Mouse (Mus musculus): ENCODE data around the gene Pheta2. TPM values are rescaled to one million over a fixed set of nuclear protein-coding genes. Genes with fewer than 3 reads are reported as not detected.

Pheta2 gene
- 0.85 and 0.95 TPM in 2 replicates for total RNA-seq (2012; rRNA removed)

DNA sequence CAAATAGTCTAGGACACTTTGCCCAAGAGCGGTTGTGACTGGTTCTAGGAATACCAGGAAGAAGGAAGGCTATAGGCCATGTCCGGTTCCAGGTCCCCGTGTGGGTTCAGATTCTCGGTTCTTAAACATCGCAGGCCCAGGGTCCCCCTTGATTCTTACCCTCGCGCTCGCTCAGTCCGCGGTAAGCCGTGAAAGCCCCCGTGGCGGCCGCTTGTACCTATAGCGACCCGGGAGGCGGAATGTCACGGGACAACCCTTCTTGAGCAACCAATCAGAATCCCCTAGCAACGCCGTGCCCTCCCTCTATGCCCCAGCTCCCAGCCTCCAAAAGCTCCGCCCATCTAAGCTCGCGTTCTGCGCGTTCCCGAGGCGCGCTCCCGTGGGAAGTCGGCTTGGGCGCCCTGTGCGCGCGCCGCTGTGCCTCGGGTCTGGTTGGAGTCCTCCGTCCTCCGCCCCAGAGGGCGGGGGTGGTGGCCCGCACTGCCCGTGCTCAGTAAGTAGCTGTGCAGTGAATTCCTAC is at the start of gene Pheta2, which contains the start of the genes Naga and Smdt1:
Gene Pheta2, plus strand, starts transcription at position 350 of the 520 bp plus-strand sequence.
Gene Naga, minus strand, starts transcription at position 333 of the 520 bp plus-strand sequence.
Gene Smdt1, plus strand, starts transcription at position 367 of the 520 bp plus-strand sequence.
- no peak for TF ChIP-seq HCFC1 (IDR thresholded peaks at IDR 0.05; ENCODE audit: borderline replicate concordance, insufficient read depth, low read length)
- TF ChIP-seq ZNF384 (IDR thresholded peaks at IDR 0.05; ENCODE audit: low read depth, low read length), result no peak
- no peak for TF ChIP-seq MAFK (IDR thresholded peaks at IDR 0.05; ENCODE audit: insufficient read depth, low read depth, low read length)
- no peak for TF ChIP-seq CHD2 (IDR thresholded peaks at IDR 0.05; ENCODE audit: low read depth, low read length)
- H3K27ac ChIP-seq (ENCODE audit: insufficient read depth, low read depth, low read length, poor library complexity, severe bottlenecking), result no peak within 1 kb of the TSS
- in situ Hi-C loops (cut with MboI; ENCODE audit: low sequenced_read_pairs in 2 of 2, unreplicated experiment in 2 of 2), result no loop called here

DNA sequence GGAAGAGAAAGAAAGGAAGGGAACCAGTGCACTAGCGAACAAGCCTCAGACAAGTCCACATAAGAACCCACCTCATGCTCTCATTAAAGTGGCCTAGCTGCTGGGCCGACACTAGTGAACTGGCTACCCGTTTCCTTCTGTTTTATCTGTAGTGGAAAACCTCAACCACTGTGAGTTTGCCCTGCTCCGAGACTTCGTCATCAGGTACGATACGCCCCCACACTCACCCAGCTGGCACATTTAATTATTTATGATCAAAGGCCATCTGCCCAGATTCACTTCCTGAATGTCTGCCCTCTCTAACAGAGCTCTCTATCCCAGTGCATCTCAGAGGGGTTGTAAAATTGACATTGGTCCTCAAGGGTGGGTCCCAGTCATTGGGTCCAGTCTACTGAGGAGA is 48.5 kb upstream of the Pheta2 start:
- in situ Hi-C loops (cut with MboI; ENCODE audit: low sequenced_read_pairs in 2 of 2, unreplicated experiment in 2 of 2), result loop anchor here in 1 of 2 experiments (25.0 kb wide), 1 partner anchor 772 kb away; no protein-coding TSS in a partner anchor
- no peak overlapping the region for H3K4me3 ChIP-seq (ENCODE audit: insufficient read depth in 1 of 2, low read depth in 1 of 2, low read length in 2 of 2, poor library complexity in 1 of 2, severe bottlenecking in 1 of 2)
- no peaks in the 10 kb centered on the region for H3K9me3 ChIP-seq (ENCODE audit: control insufficient read depth, insufficient read depth, low read depth, low read length)
- peaks cover 2% of the 10 kb centered on the region; the same call in 1 of the 2 replicates for H3K36me3 ChIP-seq (ENCODE audit: control insufficient read depth, insufficient read depth, low read length, poor library complexity, severe bottlenecking)
- H3K4me1 ChIP-seq (ENCODE audit: control insufficient read depth in 2 of 2, insufficient read depth in 2 of 2, low read length in 2 of 2, poor library complexity in 1 of 2), result peaks cover 0 to 8% of the 10 kb centered on the region in 2 experiments; a peak in 2 of 4 replicates
- no peak overlapping the region for H3K27ac ChIP-seq (ENCODE audit: insufficient read depth, low read depth, low read length, poor library complexity, severe bottlenecking)
- DNase-seq (ENCODE audit: low read depth, low spot score), result no peak
- TF ChIP-seq ZNF384 (IDR thresholded peaks at IDR 0.05; ENCODE audit: low read depth, low read length), result no peak
- TF ChIP-seq CHD2 (IDR thresholded peaks at IDR 0.05; ENCODE audit: low read depth, low read length), result no peak
- no peak for TF ChIP-seq MAFK (IDR thresholded peaks at IDR 0.05; ENCODE audit: insufficient read depth, low read depth, low read length)
- TF ChIP-seq HCFC1 (IDR thresholded peaks at IDR 0.05; ENCODE audit: borderline replicate concordance, insufficient read depth, low read length), result no peak
- TF ChIP-seq ZC3H11A (IDR thresholded peaks at IDR 0.05; ENCODE audit: borderline replicate concordance, low read depth, low read length), result no peak
- H3K9ac ChIP-seq (ENCODE audit: insufficient read depth, low read depth, low read length, poor library complexity, severe bottlenecking), result no peak overlapping the region

More for the DNA sequence above, at the start of gene Pheta2, which contains the start of the genes Naga and Smdt1:
- H3K36me3 ChIP-seq (ENCODE audit: control insufficient read depth, insufficient read depth, low read length, poor library complexity, severe bottlenecking), result peaks cover 16% of the 10 kb centered on the region; the same call in 1 of the 2 replicates
- H3K9ac ChIP-seq (ENCODE audit: insufficient read depth, low read depth, low read length, poor library complexity, severe bottlenecking), result peak within 1 kb of the TSS; percentile 77
- H3K4me1 ChIP-seq (ENCODE audit: control insufficient read depth in 2 of 2, insufficient read depth in 2 of 2, low read length in 2 of 2, poor library complexity in 1 of 2), result peaks cover 10 to 12% of the 10 kb centered on the region in 2 experiments; a peak in 3 of 4 replicates
- peak; percentile 98 for DNase-seq (ENCODE audit: low read depth, low spot score)
- H3K9me3 ChIP-seq (ENCODE audit: control insufficient read depth, insufficient read depth, low read depth, low read length), result no peaks in the 10 kb centered on the region
- H3K4me3 ChIP-seq (ENCODE audit: insufficient read depth in 1 of 2, low read depth in 1 of 2, low read length in 2 of 2, poor library complexity in 1 of 2, severe bottlenecking in 1 of 2), result peak within 1 kb of the TSS; percentile 65 to 74

DNA sequence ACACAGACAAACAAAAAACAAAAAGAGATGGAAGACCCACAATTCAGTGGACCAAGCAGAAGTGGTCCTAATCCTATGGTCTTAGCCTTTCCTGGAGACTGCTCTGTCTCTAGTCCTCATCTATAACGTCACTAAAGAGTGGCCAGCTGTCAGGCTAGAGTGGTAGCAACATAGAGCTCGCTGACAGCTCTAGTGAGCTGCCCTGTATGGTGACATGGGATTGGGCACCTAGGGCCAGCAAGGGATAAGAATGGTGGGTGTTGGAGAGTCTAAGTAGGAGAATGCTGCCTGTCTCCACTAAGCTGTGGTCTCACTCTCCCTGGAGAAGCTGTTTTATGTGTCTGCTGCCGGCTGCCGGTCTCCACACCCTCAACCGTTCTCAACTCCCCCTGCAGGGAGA is 45.9 kb upstream of the Pheta2 start:
- peaks cover 2% of the 10 kb centered on the region; the same call in 1 of the 2 replicates for H3K36me3 ChIP-seq (ENCODE audit: control insufficient read depth, insufficient read depth, low read length, poor library complexity, severe bottlenecking)
- H3K4me3 ChIP-seq (ENCODE audit: insufficient read depth in 1 of 2, low read depth in 1 of 2, low read length in 2 of 2, poor library complexity in 1 of 2, severe bottlenecking in 1 of 2), result no peak overlapping the region
- in situ Hi-C loops (cut with MboI; ENCODE audit: low sequenced_read_pairs in 2 of 2, unreplicated experiment in 2 of 2), result loop anchor here in 1 of 2 experiments (25.0 kb wide), 1 partner anchor 769 kb away; no protein-coding TSS in a partner anchor
- peaks cover 0 to 8% of the 10 kb centered on the region in 2 experiments; a peak in 2 of 4 replicates for H3K4me1 ChIP-seq (ENCODE audit: control insufficient read depth in 2 of 2, insufficient read depth in 2 of 2, low read length in 2 of 2, poor library complexity in 1 of 2)
- H3K27ac ChIP-seq (ENCODE audit: insufficient read depth, low read depth, low read length, poor library complexity, severe bottlenecking), result no peak overlapping the region
- no peak overlapping the region for H3K9ac ChIP-seq (ENCODE audit: insufficient read depth, low read depth, low read length, poor library complexity, severe bottlenecking)
- H3K9me3 ChIP-seq (ENCODE audit: control insufficient read depth, insufficient read depth, low read depth, low read length), result no peaks in the 10 kb centered on the region
- TF ChIP-seq CHD2 (IDR thresholded peaks at IDR 0.05; ENCODE audit: low read depth, low read length), result no peak
- no peak for TF ChIP-seq HCFC1 (IDR thresholded peaks at IDR 0.05; ENCODE audit: borderline replicate concordance, insufficient read depth, low read length)
- TF ChIP-seq ZNF384 (IDR thresholded peaks at IDR 0.05; ENCODE audit: low read depth, low read length), result no peak
- TF ChIP-seq MAFK (IDR thresholded peaks at IDR 0.05; ENCODE audit: insufficient read depth, low read depth, low read length), result no peak
- no peak for TF ChIP-seq ZC3H11A (IDR thresholded peaks at IDR 0.05; ENCODE audit: borderline replicate concordance, low read depth, low read length)
- DNase-seq (ENCODE audit: low read depth, low spot score), result no peak

DNA sequence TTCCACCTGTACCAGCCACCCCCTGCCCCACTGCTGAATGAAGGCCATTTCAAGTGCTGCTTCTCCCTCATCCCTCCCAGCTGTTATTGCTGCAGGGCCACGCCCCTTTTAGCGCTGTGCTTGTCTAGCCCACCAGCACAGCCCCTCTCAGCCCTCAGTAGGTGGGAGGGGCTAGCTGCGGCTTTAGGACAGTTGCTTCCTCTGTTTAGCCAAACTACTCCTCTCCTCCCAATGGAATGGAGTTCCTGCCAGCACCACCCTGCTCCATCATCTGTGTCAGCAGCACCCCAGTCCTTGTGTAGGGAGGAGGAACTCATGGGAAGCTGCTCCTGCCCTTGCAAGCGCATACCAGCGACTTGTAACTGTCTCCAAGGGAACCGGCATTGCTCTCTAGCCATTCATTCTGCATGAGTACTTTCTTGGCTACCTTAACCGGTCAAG is 45.5 kb upstream of the Pheta2 start:
- no peak overlapping the region for H3K27ac ChIP-seq (ENCODE audit: insufficient read depth, low read depth, low read length, poor library complexity, severe bottlenecking)
- H3K4me3 ChIP-seq (ENCODE audit: insufficient read depth in 1 of 2, low read depth in 1 of 2, low read length in 2 of 2, poor library complexity in 1 of 2, severe bottlenecking in 1 of 2), result no peak overlapping the region
- peaks cover 0 to 8% of the 10 kb centered on the region in 2 experiments; a peak in 2 of 4 replicates for H3K4me1 ChIP-seq (ENCODE audit: control insufficient read depth in 2 of 2, insufficient read depth in 2 of 2, low read length in 2 of 2, poor library complexity in 1 of 2)
- TF ChIP-seq ZNF384 (IDR thresholded peaks at IDR 0.05; ENCODE audit: low read depth, low read length) (no peak), CHD2 (IDR thresholded peaks at IDR 0.05; ENCODE audit: low read depth, low read length) (no peak), MAFK (IDR thresholded peaks at IDR 0.05; ENCODE audit: insufficient read depth, low read depth, low read length) (no peak), HCFC1 (IDR thresholded peaks at IDR 0.05; ENCODE audit: borderline replicate concordance, insufficient read depth, low read length) (no peak), ZC3H11A (IDR thresholded peaks at IDR 0.05; ENCODE audit: borderline replicate concordance, low read depth, low read length) (no peak)
- H3K9me3 ChIP-seq (ENCODE audit: control insufficient read depth, insufficient read depth, low read depth, low read length), result no peaks in the 10 kb centered on the region
- no peak overlapping the region for H3K9ac ChIP-seq (ENCODE audit: insufficient read depth, low read depth, low read length, poor library complexity, severe bottlenecking)
- H3K36me3 ChIP-seq (ENCODE audit: control insufficient read depth, insufficient read depth, low read length, poor library complexity, severe bottlenecking), result peaks cover 2% of the 10 kb centered on the region; the same call in 1 of the 2 replicates
- in situ Hi-C loops (cut with MboI; ENCODE audit: low sequenced_read_pairs in 2 of 2, unreplicated experiment in 2 of 2), result loop anchor here in 1 of 2 experiments (25.0 kb wide), 1 partner anchor 769 kb away; no protein-coding TSS in a partner anchor
- DNase-seq (ENCODE audit: low read depth, low spot score), result no peak

Measured in ES-E14 (cell line).